Mouse (Mus musculus) urinary bladder, postnatal 25 days (tissue): ENCODE results near the gene Dyrk1a.

Experiments used
- DNase-seq: peaks from one replicate; pipeline ENCODE4 v3.0.0; 2022; ENCODE audit warnings: low spot score

Gene Dyrk1a

GRCm38 (mm10) chr16:94569229-94570176 is at the start of gene Dyrk1a:
TSS of gene Dyrk1a (plus strand) at chr16:94570010.
- DNase-seq, result peak; percentile 99

GRCm38 (mm10) chr16:94523594-94524377 is 46.0 kb upstream of the Dyrk1a start:
- no peak for DNase-seq

GRCm38 (mm10) chr16:94524691-94525090 is 45.1 kb upstream of the Dyrk1a start:
- no peak for DNase-seq

GRCm38 (mm10) chr16:94525955-94526343 is 43.9 kb upstream of the Dyrk1a start:
- DNase-seq, result no peak

- peak; percentile 97 for DNase-seq
These were observed 43.3 kb upstream of the Dyrk1a start, which contains the start of gene Vps26c for GRCm38 (mm10) chr16:94526344-94527151. TSS of gene Vps26c (minus strand) at chr16:94526830.

GRCm38 (mm10) chr16:94527152-94527534 is 42.7 kb upstream of the Dyrk1a start:
- no peak for DNase-seq

GRCm38 (mm10) chr16:94527546-94527945 is 42.3 kb upstream of the Dyrk1a start:
- DNase-seq, result no peak

- DNase-seq, result no peak
These were observed 38.5 kb upstream of the Dyrk1a start for GRCm38 (mm10) chr16:94531268-94531667.

GRCm38 (mm10) chr16:94533679-94534078 is 36.1 kb upstream of the Dyrk1a start:
- no peak for DNase-seq

GRCm38 (mm10) chr16:94535716-94536115 is 34.1 kb upstream of the Dyrk1a start:
- no peak for DNase-seq

GRCm38 (mm10) chr16:94536417-94537158 is 33.2 kb upstream of the Dyrk1a start:
- DNase-seq, result no peak

GRCm38 (mm10) chr16:94537159-94537527 is 32.7 kb upstream of the Dyrk1a start:
- no peak for DNase-seq

GRCm38 (mm10) chr16:94540140-94540539 is 29.7 kb upstream of the Dyrk1a start:
- no peak for DNase-seq

- DNase-seq, result no peak
These were observed 26.9 kb upstream of the Dyrk1a start for GRCm38 (mm10) chr16:94542898-94543297.

GRCm38 (mm10) chr16:94544540-94545105 is 25.2 kb upstream of the Dyrk1a start:
- no peak for DNase-seq

- no peak for DNase-seq
These were observed 23.8 kb upstream of the Dyrk1a start for GRCm38 (mm10) chr16:94545781-94546562.

GRCm38 (mm10) chr16:94549813-94550212 is 20.0 kb upstream of the Dyrk1a start:
- no peak for DNase-seq

- no peak for DNase-seq
These were observed 17.9 kb upstream of the Dyrk1a start for GRCm38 (mm10) chr16:94551934-94552333.

- DNase-seq, result no peak
These were observed 14.5 kb upstream of the Dyrk1a start for GRCm38 (mm10) chr16:94555346-94555745.

GRCm38 (mm10) chr16:94556228-94556627 is 13.6 kb upstream of the Dyrk1a start:
- no peak for DNase-seq
